Mouse (Mus musculus) hindbrain, embryonic 10.5 days (tissue): ENCODE data around the gene Dhx32. TPM values are rescaled to one million over a fixed set of nuclear protein-coding genes. Genes with fewer than 3 reads are reported as not detected.

Experiments used
- polyA plus RNA-seq: library from polyadenylated mRNA; unstranded; fragments of >200 nt; fragmentation: Nextera tagmentation; extraction: Ambion mirVana; gene quantifications from 2 replicates; pipeline ENCODE4 v1.2.1, GENCODE M21; 2016

Gene Dhx32
- polyA plus RNA-seq, 1 experiment from 2014 or later: 51.0 TPM

Other genes starting within 250 kb of the Dhx32 start
- gene Tex36, start 180.6 kb downstream of the Dhx32 start, polyA plus RNA-seq: 0.16 TPM in 1 of 2 replicates, not detected in the other
- gene Edrf1, start 145.2 kb downstream of the Dhx32 start, polyA plus RNA-seq: 23.0 and 28.3 TPM in 2 replicates
- gene Mmp21, start 102.7 kb downstream of the Dhx32 start, polyA plus RNA-seq: 0.09 TPM in 1 of 2 replicates, not detected in the other
- gene Bccip, start 73.4 kb downstream of the Dhx32 start, polyA plus RNA-seq: 135 and 167 TPM in 2 replicates
- 33.7 and 39.0 TPM in 2 replicates for gene Uros, start 72.7 kb downstream of the Dhx32 start, polyA plus RNA-seq
- 1.4 and 3.0 TPM in 2 replicates for gene Fank1, start 5.9 kb downstream of the Dhx32 start, polyA plus RNA-seq